25 mouse cellular contexts compared by ENCODE assay signal in the genomic region with DNA sequence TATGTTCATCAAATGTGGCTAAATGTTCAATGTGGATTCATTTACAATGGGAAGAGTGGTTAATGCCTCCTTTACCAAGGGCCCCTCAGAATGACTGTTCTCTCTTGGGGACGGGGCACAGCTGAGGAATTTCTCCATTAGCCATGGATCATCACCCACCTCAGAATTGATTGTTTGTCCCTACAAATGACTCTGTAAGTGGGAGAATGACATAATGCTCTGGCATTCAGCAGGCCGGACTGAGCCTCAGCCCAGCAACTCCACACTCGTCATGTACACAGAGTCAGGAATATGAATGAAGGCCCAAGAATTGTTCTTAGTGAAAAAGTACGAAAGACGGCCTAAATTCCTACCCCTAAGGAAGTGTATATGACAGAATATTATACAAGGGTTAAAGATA. TPM values are rescaled to one million over a fixed set of nuclear protein-coding genes. Genes with fewer than 3 reads are reported as not detected.
DNase-seq lines count a peak whose midpoint lies in the region; ATAC-seq lines count a peak whose summit lies in the region.
"Had no signal": no experiment of that assay in that cellular context is flagged by ENCODE, and none has a peak within 500 bp of the region (broad histone marks: within the 10 kb centered on the region; RNA-seq: fewer than 3 reads in every experiment).

No protein-coding gene starts in this region.

- peak; percentile 18 for DNase-seq in forebrain, embryonic 14.5 days (ENCODE audit: low spot score)
- peak; percentile 50 for DNase-seq in retina, embryonic 14.5 days (ENCODE audit: low spot score)
- no peak for DNase-seq in retina, postnatal 1 day
- DNase-seq in frontal cortex, postnatal 25 days (ENCODE audit: low spot score in 2 of 2), result no peak
- DNase-seq in kidney, postnatal 10 days, result no peak
- DNase-seq: adrenal gland, adult 8-10 months; B cell, adult 2 months; cerebellum, adult 9-10 months; forebrain, postnatal 0 days; gastrocnemius, postnatal 25 days; heart, adult 18-20 months; heart, postnatal 10 days; liver, embryonic 13.5 days had no signal

- no peaks in the 10 kb centered on the region for H3K4me1 ChIP-seq in forebrain, embryonic 14.5 days (ENCODE audit: control insufficient read depth, insufficient read depth, low read length)
- H3K4me1 ChIP-seq in forebrain, embryonic 15.5 days, result no peaks in the 10 kb centered on the region
- peaks cover 29% of the 10 kb centered on the region for H3K4me1 ChIP-seq in hindbrain, embryonic 13.5 days (replicated peaks)
- 0 out of 2 replicates have a peak, but pooled peaks cover 3% of the 10 kb centered on the region for H3K4me1 ChIP-seq in neural tube, embryonic 14.5 days (ENCODE audit: control insufficient read depth, insufficient read depth, low read length)
- H3K4me1 ChIP-seq: embryonic facial prominence, embryonic 12.5 days; liver, embryonic 13.5 days; midbrain, embryonic 13.5 days had no signal

- H3K4me2 ChIP-seq in forebrain, embryonic 14.5 days (ENCODE audit: low read length), result no peak overlapping the region
- H3K4me2 ChIP-seq in forebrain, embryonic 15.5 days (replicated peaks), result no peak overlapping the region
- H3K4me2 ChIP-seq in hindbrain, embryonic 13.5 days, result no peak overlapping the region
- no peak overlapping the region for H3K4me2 ChIP-seq in neural tube, embryonic 14.5 days (ENCODE audit: low read depth, low read length)
- H3K4me2 ChIP-seq: embryonic facial prominence, embryonic 12.5 days; heart, embryonic 12.5 days; liver, embryonic 13.5 days; lung, embryonic 14.5 days; midbrain, embryonic 13.5 days had no signal

- H3K9me3 ChIP-seq in forebrain, embryonic 14.5 days (replicated peaks; ENCODE audit: control insufficient read depth, low read length), result no peaks in the 10 kb centered on the region
- H3K9me3 ChIP-seq in forebrain, embryonic 15.5 days, result no peaks in the 10 kb centered on the region
- no peaks in the 10 kb centered on the region for H3K9me3 ChIP-seq in hindbrain, embryonic 13.5 days
- H3K9me3 ChIP-seq in neural tube, embryonic 14.5 days (ENCODE audit: control insufficient read depth, low read length), result no peaks in the 10 kb centered on the region
- H3K9me3 ChIP-seq: embryonic facial prominence, embryonic 12.5 days; heart, embryonic 12.5 days; liver, embryonic 13.5 days; midbrain, embryonic 13.5 days had no signal

- no peaks in the 10 kb centered on the region for H3K27me3 ChIP-seq in forebrain, embryonic 14.5 days (replicated peaks; ENCODE audit: control insufficient read depth, insufficient read depth, low read length)
- H3K27me3 ChIP-seq in forebrain, embryonic 15.5 days, result no peaks in the 10 kb centered on the region
- H3K27me3 ChIP-seq in hindbrain, embryonic 13.5 days, result no peaks in the 10 kb centered on the region
- no peaks in the 10 kb centered on the region for H3K27me3 ChIP-seq in neural tube, embryonic 14.5 days (ENCODE audit: control insufficient read depth, insufficient read depth, low read length)
- H3K27me3 ChIP-seq: CH12.LX; embryonic facial prominence, embryonic 12.5 days; heart, embryonic 12.5 days; liver, embryonic 13.5 days; midbrain, embryonic 13.5 days had no signal

- no peak overlapping the region for H3K4me3 ChIP-seq in forebrain, embryonic 14.5 days (ENCODE audit: low read depth, low read length)
- no peak overlapping the region for H3K4me3 ChIP-seq in forebrain, embryonic 15.5 days
- no peak overlapping the region for H3K4me3 ChIP-seq in hindbrain, embryonic 13.5 days
- no peak overlapping the region for H3K4me3 ChIP-seq in neural tube, embryonic 14.5 days (ENCODE audit: low read depth, low read length)
- H3K4me3 ChIP-seq: embryonic facial prominence, embryonic 12.5 days; heart, embryonic 12.5 days; left cerebral cortex, adult 2 months; liver, embryonic 13.5 days; midbrain, embryonic 13.5 days had no signal

- no peak for ATAC-seq in forebrain, embryonic 14.5 days
- ATAC-seq in forebrain, embryonic 15.5 days (replicated peaks), result no peak
- ATAC-seq in hindbrain, embryonic 13.5 days (ENCODE audit: low FRiP score), result peak; percentile 69; the same call in 1 of the 2 replicates
- peak; percentile 68; the same call in 1 of the 2 replicates for ATAC-seq in neural tube, embryonic 14.5 days (ENCODE audit: low read depth)
- ATAC-seq: activated CD4-positive, CD25-positive, alpha-beta regulatory T cell, adult 4 months; forebrain, postnatal 0 days; midbrain, embryonic 13.5 days had no signal

- H3K36me3 ChIP-seq in forebrain, embryonic 14.5 days (ENCODE audit: control insufficient read depth, insufficient read depth, low read length), result no peaks in the 10 kb centered on the region
- no peaks in the 10 kb centered on the region for H3K36me3 ChIP-seq in forebrain, embryonic 15.5 days
- no peaks in the 10 kb centered on the region for H3K36me3 ChIP-seq in hindbrain, embryonic 13.5 days
- H3K36me3 ChIP-seq in neural tube, embryonic 14.5 days (ENCODE audit: control insufficient read depth, insufficient read depth, low read length), result no peaks in the 10 kb centered on the region
- H3K36me3 ChIP-seq: embryonic facial prominence, embryonic 12.5 days; G1E; heart, embryonic 12.5 days; liver, embryonic 13.5 days; midbrain, embryonic 13.5 days had no signal

- 37% methylated on average over 5 of the region's 5 CpGs for WGBS in forebrain, embryonic 14.5 days
- 30% methylated on average over 5 of the region's 5 CpGs for whole genome bisulfite sequencing in forebrain, embryonic 15.5 days
- WGBS in hindbrain, embryonic 13.5 days, result 21% methylated on average over 5 of the region's 5 CpGs
- 26% methylated on average over 5 of the region's 5 CpGs for WGBS in neural tube, embryonic 14.5 days

- no peak overlapping the region for H3K9ac ChIP-seq in forebrain, embryonic 14.5 days (ENCODE audit: low read length)
- H3K9ac ChIP-seq in forebrain, embryonic 15.5 days (replicated peaks), result no peak overlapping the region
- H3K9ac ChIP-seq in hindbrain, embryonic 13.5 days, result no peak overlapping the region
- H3K9ac ChIP-seq in neural tube, embryonic 14.5 days (replicated peaks; ENCODE audit: low read depth, low read length), result no peak overlapping the region
- H3K9ac ChIP-seq: embryonic facial prominence, embryonic 12.5 days; forebrain, postnatal 0 days; heart, embryonic 12.5 days; liver, embryonic 13.5 days; lung, embryonic 14.5 days; midbrain, embryonic 13.5 days had no signal

- H3K27ac ChIP-seq in forebrain, embryonic 14.5 days (ENCODE audit: low read depth, low read length), result no peak overlapping the region
- H3K27ac ChIP-seq in forebrain, embryonic 15.5 days (replicated peaks), result no peak overlapping the region
- no peak overlapping the region for H3K27ac ChIP-seq in hindbrain, embryonic 13.5 days
- H3K27ac ChIP-seq in neural tube, embryonic 14.5 days (ENCODE audit: low read depth, low read length), result no peak overlapping the region
- H3K27ac ChIP-seq: embryonic facial prominence, embryonic 12.5 days; left cerebral cortex, adult 2 months; liver, embryonic 13.5 days; midbrain, embryonic 13.5 days; stomach, postnatal 0 days had no signal

RNA-seq across cellular contexts. Expression of a gene that starts 25.4 kb away (rescaled TPM):
- 3.1 and 3.6 TPM in 2 replicates for polyA plus RNA-seq in forebrain, embryonic 14.5 days (2014; fragmentation: Nextera tagmentation; extraction: Ambion mirVana)
- 1.3 and 3.2 TPM in 2 replicates for polyA plus RNA-seq in forebrain, embryonic 15.5 days (2015; fragmentation: Nextera tagmentation; extraction: Ambion mirVana)
- polyA plus RNA-seq in hindbrain, embryonic 13.5 days (2015; fragmentation: Nextera tagmentation; extraction: Ambion mirVana), result 18.8 and 24.4 TPM in 2 replicates
- 65.5 and 114 TPM in 2 replicates for polyA plus RNA-seq in neural tube, embryonic 14.5 days (2014; fragmentation: Nextera tagmentation; extraction: Ambion mirVana)
- polyA plus RNA-seq: activated CD4-positive, CD25-positive, alpha-beta regulatory T cell, adult 4 months; G1E; heart, embryonic 12.5 days; liver, embryonic 13.5 days had no signal

Comparison
In these comparisons a context has a peak if more than half of its experiments do, and no peak if none do; other contexts are left out.
1. DNase-seq: peak in forebrain, embryonic 14.5 days (single experiment) and retina, embryonic 14.5 days (single experiment); none in retina, postnatal 1 day (single experiment), frontal cortex, postnatal 25 days (0 of 2) and kidney, postnatal 10 days (single experiment).
2. ATAC-seq: peak in hindbrain, embryonic 13.5 days (single experiment) and neural tube, embryonic 14.5 days (single experiment); none in forebrain, embryonic 14.5 days (single experiment) and forebrain, embryonic 15.5 days (single experiment).